Mouse (Mus musculus) C2C12 (cell line): ENCODE results near the gene Cdc14a.

Experiments used
- CEBPB ChIP-seq: IDR thresholded peaks from one replicate; pipeline ENCODE4 v1.6.1; 2011; ENCODE audit warnings: low read depth, mild to moderate bottlenecking, control low read depth, moderate library complexity
- CTCF ChIP-seq: IDR thresholded peaks from one replicate; pipeline ENCODE4 v1.5.1; 2011; ENCODE audit not compliant: control insufficient read depth, insufficient read depth, insufficient read length
- FOSL1 ChIP-seq: IDR thresholded peaks from one replicate; pipeline ENCODE4 v1.8.0; 2011; ENCODE audit warnings: mild to moderate bottlenecking, low read length; ENCODE audit not compliant: poor library complexity, insufficient read depth, severe bottlenecking
- MAX ChIP-seq: IDR thresholded peaks from one replicate; pipeline ENCODE4 v1.6.1; 2011; ENCODE audit warnings: mild to moderate bottlenecking, control low read depth
- MYOD1 ChIP-seq: IDR thresholded peaks from one replicate; pipeline ENCODE4 v1.6.1; 2011; ENCODE audit warnings: low read depth; ENCODE audit not compliant: control insufficient read depth, insufficient read length
- MYOG ChIP-seq: IDR thresholded peaks from one replicate; pipeline ENCODE4 v1.6.1; 2011; ENCODE audit not compliant: control insufficient read depth, insufficient read length; ENCODE audit errors: extremely low read depth
- USF1 ChIP-seq: IDR thresholded peaks from one replicate; pipeline ENCODE4 v1.6.1; 2011; ENCODE audit warnings: low read depth, mild to moderate bottlenecking, control low read depth, moderate library complexity

- TF ChIP-seq MYOG, result no peak
- no peak for TF ChIP-seq CTCF
- TF ChIP-seq MAX, result no peak
- TF ChIP-seq USF1, result no peak
- TF ChIP-seq FOSL1, result no peak
- no peak for TF ChIP-seq CEBPB
- no peak for TF ChIP-seq MYOD1
These were observed 139.1 kb downstream of the Cdc14a start for GRCm38 (mm10) chr3:116284735-116285134.
